Mouse (Mus musculus) stomach, embryonic 14.5 days (tissue): ENCODE results near the gene Cdk2ap2. TPM values are rescaled to one million over a fixed set of nuclear protein-coding genes. Genes with fewer than 3 reads are reported as not detected.
"Not testable (repeated sequence)": the region's sequence is repeated elsewhere in the genome, so short reads cannot be mapped to it uniquely, and the experiment has no call there.

Experiments
- ATAC-seq: fragments of 200-750 bp; cut with Nextera tagmentation; 2 replicates; pipeline ENCODE4 v1.8.0; 2017; ENCODE audit warnings: low read depth, moderate TSS enrichment; ENCODE audit not compliant: insufficient number of reproducible peaks, insufficient read depth, low FRiP score
- H3K27ac ChIP-seq: fragments of 300-500 bp; sonication (generic); 2 replicates; pipeline ENCODE4 v1.5.1; 2014; ENCODE audit warnings: mild to moderate bottlenecking, low read length, moderate library complexity, mixed read lengths
- H3K27me3 ChIP-seq: fragments of 300-500 bp; sonication (generic); 2 replicates; pipeline ENCODE4 v1.6.1; 2014; ENCODE audit warnings: low read length, control low read depth, mixed read lengths; ENCODE audit not compliant: control insufficient read depth, insufficient read depth
- H3K36me3 ChIP-seq: fragments of 300-500 bp; sonication (generic); 2 replicates; pipeline ENCODE4 v1.6.1; 2014; ENCODE audit warnings: mild to moderate bottlenecking, control low read depth, low read length, moderate library complexity, mixed read lengths; ENCODE audit not compliant: control insufficient read depth, insufficient read depth
- H3K4me1 ChIP-seq: fragments of 300-500 bp; sonication (generic); 2 replicates; pipeline ENCODE4 v1.6.1; 2014; ENCODE audit warnings: low read length, control low read depth, mixed read lengths; ENCODE audit not compliant: control insufficient read depth, insufficient read depth
- H3K4me2 ChIP-seq: fragments of 300-500 bp; sonication (generic); replicated peaks from 2 replicates; pipeline ENCODE4 v1.6.1; 2014; ENCODE audit warnings: low read depth, low read length, control low read depth
- H3K4me3 ChIP-seq: fragments of 300-500 bp; sonication (generic); 2 replicates; pipeline ENCODE4 v1.5.1; 2014; ENCODE audit warnings: low read depth, low read length, control low read depth
- H3K9ac ChIP-seq: fragments of 300-500 bp; sonication (generic); replicated peaks from 2 replicates; pipeline ENCODE4 v1.6.1; 2014; ENCODE audit warnings: low read depth, mild to moderate bottlenecking, control low read depth, low read length, moderate library complexity, mixed read lengths
- H3K9me3 ChIP-seq: fragments of 300-500 bp; sonication (generic); 2 replicates; pipeline ENCODE4 v1.6.1; 2016; ENCODE audit warnings: low read depth, low read length, control low read depth; ENCODE audit not compliant: control insufficient read depth
- WGBS: fragments of 180-500 bp; shearing (Covaris S2); extraction: QIAGEN DNeasy Blood & Tissue Kit; methylation state at CpG from one replicate; pipeline ENCODE4 v1.1.7; 2014; 5-methylcytosine and 5-hydroxymethylcytosine counted together
- polyA plus RNA-seq: library from polyadenylated mRNA; unstranded; fragments of >200 nt; fragmentation: Nextera tagmentation; extraction: Ambion mirVana; gene quantifications from 2 replicates; pipeline ENCODE4 v1.2.1, GENCODE M21; 2014

The Cdk2ap2 gene
- polyA plus RNA-seq, result 74.1 and 91.0 TPM in 2 replicates

DNA sequence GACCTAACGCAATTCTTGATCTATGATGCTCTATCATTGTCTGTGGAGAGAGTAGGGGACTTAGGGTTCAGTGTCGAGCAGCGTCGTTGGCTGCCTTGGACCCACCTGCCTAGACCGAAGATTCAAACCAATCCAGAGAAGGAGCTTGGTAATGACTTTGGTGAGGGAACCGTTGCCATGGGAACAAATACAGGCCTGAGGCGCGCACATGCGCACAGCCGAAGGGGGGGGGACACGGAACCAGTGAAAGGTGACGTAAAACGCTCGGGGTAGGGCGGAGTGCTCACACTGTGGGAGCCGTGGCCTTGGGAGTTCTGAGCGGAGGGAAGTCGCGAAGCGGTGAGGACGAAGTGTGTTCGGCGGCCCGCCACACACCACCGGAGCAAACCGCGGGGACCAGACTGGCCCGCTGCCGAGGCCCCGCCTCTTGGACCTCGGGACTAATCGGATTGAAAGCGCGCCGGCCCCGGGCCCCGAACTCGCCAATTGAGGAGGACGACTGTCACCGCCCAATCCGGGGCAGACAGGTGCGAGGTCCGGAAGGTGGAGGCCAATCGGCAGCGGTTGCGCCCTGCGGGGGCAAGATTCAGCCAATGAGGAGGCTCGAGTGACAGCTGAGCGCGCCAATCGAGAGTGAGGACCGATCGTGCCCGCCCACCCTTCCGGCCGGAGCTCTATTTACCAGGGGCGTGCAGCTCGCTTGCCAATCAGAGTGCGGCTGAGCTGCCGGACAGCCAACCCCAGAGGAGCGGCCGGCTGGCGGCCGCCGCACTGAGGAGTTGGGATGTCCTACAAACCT is at the start of gene Cdk2ap2:
Gene Cdk2ap2, plus strand, starts transcription at position 541 of the 799 bp plus-strand sequence.
- peak; percentile 91 for ATAC-seq
- Histone ChIP-seq H3K4me2 (peak within 1 kb of the TSS; percentile 55), H3K9ac (0 out of 2 replicates have a peak within 1 kb of the TSS, but pooled peaks have one; percentile 29), H3K4me3 (peak within 1 kb of the TSS; percentile 49), H3K9me3 (no peaks in the 10 kb centered on the region), H3K4me1 (peaks cover 25% of the 10 kb centered on the region), H3K36me3 (no peaks in the 10 kb centered on the region), H3K27ac (peak within 1 kb of the TSS; percentile 76), H3K27me3 (peaks cover 10% of the 10 kb centered on the region; the same call in 1 of the 2 replicates)
- WGBS, result under 1% methylated on average over 65 of the region's 65 CpGs

DNA sequence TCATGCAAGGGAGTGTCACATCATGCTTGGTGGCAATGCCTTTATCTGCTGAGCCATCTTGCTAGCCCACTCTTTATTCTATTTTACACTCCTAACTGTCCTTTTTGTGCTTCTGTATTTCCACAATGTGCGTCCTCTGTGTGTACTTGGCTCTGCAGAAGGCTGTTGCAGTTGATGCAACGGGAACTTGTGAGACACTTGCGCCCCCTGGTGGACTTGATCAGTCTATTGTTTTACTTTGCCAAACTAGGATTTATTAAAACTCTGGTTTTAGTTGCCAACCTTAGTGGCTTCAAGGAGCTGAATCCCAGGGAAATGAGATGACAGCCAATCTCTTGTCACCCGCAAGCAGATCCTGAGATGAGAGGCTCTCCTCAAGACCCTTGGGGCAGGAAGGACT is 49.1 kb upstream of the Cdk2ap2 start:
- no peak overlapping the region for H3K4me3 ChIP-seq

DNA sequence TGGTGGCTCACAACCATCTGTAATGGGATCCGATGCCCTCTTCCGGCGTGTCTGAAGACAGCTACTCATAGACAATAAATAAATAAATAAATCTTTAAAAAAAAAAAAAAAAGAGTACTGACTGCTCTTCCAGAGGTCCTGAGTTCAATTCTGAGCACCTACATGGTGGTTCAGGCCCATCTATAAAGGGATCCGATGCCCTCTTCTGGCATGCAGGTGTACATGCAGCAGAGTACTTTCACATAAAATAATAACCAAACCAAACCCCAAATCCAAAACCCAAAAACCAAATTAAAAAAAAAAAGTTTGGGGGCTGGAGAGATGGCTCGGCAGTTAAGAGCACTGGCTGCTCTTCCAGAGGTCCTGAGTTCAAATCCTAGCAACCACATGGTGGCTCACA is 47.9 kb upstream of the Cdk2ap2 start:
- not testable (repeated sequence) for H3K9me3 ChIP-seq, H3K9ac ChIP-seq, H3K36me3 ChIP-seq, H3K4me1 ChIP-seq, H3K27ac ChIP-seq, ATAC-seq, H3K4me3 ChIP-seq, H3K27me3 ChIP-seq, H3K4me2 ChIP-seq
- WGBS, result 80% methylated on average over 5 of the region's 5 CpGs

More for the DNA sequence above, 49.1 kb upstream of the Cdk2ap2 start:
- Histone ChIP-seq H3K27ac (no peak overlapping the region; the same call in 1 of the 2 replicates), H3K27me3 (no peaks in the 10 kb centered on the region), H3K4me2 (no peak overlapping the region), H3K9me3 (no peaks in the 10 kb centered on the region), H3K4me1 (peaks cover 8% of the 10 kb centered on the region; the same call in 1 of the 2 replicates), H3K9ac (no peak overlapping the region), H3K36me3 (no peaks in the 10 kb centered on the region)
- ATAC-seq, result no peak
- WGBS, result 20% methylated on average over 4 of the region's 4 CpGs

DNA sequence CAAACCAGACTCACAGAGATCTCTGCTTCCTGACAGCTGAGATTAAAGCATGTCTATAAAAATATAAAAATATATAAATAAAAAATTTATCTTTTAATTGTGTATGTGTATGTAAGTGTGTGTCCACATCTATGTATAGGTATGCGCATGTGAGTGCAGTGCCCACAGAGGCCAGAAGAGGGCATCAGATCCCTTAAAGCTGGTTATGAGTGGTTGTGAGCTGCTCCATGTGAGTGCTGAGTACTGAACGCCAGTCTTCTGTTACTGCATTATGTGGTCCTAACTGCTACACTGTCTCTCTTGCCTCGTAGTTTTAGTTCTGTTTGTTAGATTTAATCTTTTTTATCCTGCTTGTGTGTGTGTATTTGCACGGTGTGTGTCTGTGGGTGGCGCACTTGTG is 46.0 kb upstream of the Cdk2ap2 start:
- no peaks in the 10 kb centered on the region for H3K9me3 ChIP-seq
- no peak overlapping the region for H3K9ac ChIP-seq
- no peak for ATAC-seq
- peaks cover 5% of the 10 kb centered on the region; the same call in 1 of the 2 replicates for H3K4me1 ChIP-seq
- H3K4me3 ChIP-seq, result no peak overlapping the region
- no peak overlapping the region for H3K4me2 ChIP-seq
- H3K27ac ChIP-seq, result no peak overlapping the region
- 92% methylated on average over 5 of the region's 5 CpGs for WGBS
- H3K36me3 ChIP-seq, result no peaks in the 10 kb centered on the region
- no peaks in the 10 kb centered on the region for H3K27me3 ChIP-seq

DNA sequence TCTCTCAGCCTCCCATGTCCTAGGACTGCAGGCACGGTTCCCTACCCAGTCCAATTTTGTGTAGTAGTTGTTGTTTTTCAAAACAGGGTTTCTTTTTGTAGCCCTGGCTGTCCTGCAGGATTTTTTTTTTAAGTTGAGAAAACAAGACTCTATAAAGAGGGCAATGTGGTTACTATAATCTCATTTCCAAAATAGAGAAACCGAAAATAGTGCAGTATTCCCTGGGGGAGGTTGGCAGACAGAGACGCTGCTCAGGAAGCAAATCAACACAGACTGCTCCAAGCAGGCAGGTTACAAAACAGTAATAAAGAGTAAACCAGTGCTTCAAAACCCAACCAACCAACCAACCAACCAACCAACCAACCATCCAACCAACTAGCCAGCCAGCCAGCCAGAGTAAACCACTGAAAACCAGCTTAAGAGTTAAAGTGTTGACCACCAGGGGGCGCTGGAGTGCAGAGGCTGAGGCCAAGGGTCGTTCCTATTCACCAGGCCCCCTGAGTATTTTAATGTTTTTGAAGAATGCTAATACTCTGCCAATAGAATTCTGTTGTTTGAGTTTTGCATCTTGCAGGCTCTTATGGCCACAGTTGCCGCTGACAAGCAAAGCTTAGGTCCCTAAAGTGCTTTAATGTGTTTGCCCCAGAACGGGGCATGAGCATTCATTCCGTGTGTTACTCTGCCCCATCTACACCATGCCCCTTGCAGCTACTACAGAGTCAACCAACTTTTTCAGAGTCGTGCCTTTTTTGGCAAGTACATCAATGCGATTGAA is 45.1 kb upstream of the Cdk2ap2 start:
- Histone ChIP-seq H3K4me3 (no peak overlapping the region), H3K4me1 (no peaks in the 10 kb centered on the region), H3K36me3 (no peaks in the 10 kb centered on the region), H3K27ac (no peak overlapping the region), H3K27me3 (no peaks in the 10 kb centered on the region), H3K4me2 (no peak overlapping the region), H3K9me3 (no peaks in the 10 kb centered on the region), H3K9ac (no peak overlapping the region)
- no peak for ATAC-seq
- WGBS, result 50% methylated on average over 10 of the region's 10 CpGs

DNA sequence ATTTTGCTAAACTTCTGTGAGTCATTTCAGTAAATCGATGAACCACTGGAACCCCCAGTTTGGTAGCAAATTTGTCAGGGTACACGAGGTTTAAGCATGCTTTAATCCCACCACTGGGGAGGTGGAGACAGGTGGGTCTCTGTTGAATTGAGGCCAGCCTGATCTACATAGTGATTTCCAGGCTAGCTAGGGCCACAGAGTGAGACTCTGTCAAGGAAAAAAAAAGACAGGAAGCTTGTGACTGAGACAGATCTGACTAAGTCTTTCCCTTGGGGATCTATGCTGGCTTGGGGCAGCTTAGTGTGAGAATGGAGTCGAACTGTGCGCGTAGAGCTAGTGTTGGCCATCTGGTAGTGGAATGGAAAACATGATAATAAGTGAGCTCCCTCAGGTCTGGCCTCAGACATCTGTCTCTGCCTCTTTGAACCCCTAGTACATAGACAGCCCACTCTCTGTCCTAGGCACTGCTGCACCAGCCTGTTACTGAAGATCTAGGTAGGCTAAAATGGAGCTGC is 44.4 kb upstream of the Cdk2ap2 start:
- Histone ChIP-seq H3K9ac (no peak overlapping the region), H3K4me3 (no peak overlapping the region), H3K9me3 (no peaks in the 10 kb centered on the region), H3K27me3 (no peaks in the 10 kb centered on the region), H3K4me1 (no peaks in the 10 kb centered on the region), H3K4me2 (no peak overlapping the region), H3K27ac (no peak overlapping the region), H3K36me3 (no peaks in the 10 kb centered on the region)
- no peak for ATAC-seq
- 85% methylated on average over 5 of the region's 5 CpGs for WGBS

DNA sequence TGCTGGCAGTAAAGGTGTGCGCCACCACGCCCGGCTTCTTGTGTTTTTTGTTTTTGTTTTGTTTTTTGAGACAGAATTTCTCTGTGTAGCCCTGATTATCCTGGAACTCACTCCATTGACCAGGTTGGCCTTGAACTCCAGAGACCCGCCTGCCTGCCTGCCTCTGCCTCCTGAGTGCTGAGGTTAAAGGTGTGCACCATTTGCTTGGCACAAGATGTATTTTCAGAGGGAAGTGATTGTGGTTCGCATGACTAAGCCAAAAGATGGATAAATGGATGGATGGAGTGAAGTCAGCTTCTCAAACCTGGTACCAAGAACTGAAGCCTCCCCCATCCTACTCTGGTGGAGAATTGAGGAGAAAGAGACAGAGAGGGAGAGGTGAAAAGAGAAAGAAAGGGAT is 42.4 kb upstream of the Cdk2ap2 start:
- Histone ChIP-seq H3K4me1 (0 out of 2 replicates have a peak, but pooled peaks cover 4% of the 10 kb centered on the region), H3K9ac (no peak overlapping the region), H3K27ac (no peak overlapping the region), H3K36me3 (no peaks in the 10 kb centered on the region), H3K9me3 (no peaks in the 10 kb centered on the region), H3K4me2 (no peak overlapping the region), H3K4me3 (no peak overlapping the region), H3K27me3 (no peaks in the 10 kb centered on the region)
- ATAC-seq, result no peak
- WGBS, result 87% methylated on average over 5 of the region's 5 CpGs

DNA sequence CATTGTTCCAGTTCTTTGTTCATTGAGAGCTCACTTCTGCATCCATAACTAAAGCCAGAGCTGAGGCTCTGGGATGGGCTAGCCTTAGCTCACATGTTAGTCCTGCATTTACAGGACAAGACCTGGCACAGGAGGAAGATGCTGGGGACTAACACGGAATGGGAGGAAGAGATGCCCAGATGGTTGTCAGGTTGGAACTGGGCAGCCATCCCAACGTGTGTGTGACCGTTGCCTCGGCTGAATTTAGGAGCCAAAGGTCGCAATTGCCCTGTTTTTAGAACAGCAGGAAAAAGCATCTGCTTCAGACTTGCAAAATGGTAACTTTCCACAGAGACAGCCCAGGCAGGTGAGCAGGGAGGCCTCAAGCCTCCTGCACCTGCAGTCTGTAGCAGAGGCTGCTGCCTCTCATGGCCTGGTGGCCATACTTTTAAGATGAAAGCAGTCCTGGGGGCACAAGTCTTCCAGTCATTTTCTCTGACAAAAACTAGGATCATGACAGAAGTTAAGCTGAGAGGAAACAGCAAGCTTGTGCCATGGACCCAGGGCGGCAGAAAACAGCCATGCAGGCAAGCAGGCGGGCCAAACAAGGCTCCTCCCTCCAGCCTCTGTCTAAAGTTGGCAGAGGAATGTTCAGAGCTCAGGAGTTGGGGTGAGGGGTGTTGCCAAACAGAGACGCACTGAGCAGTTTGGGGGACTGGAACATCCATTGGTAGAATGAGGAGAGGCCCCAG is 41.6 kb upstream of the Cdk2ap2 start:
- no peak for ATAC-seq
- H3K9ac ChIP-seq, result no peak overlapping the region
- H3K4me3 ChIP-seq, result no peak overlapping the region
- no peaks in the 10 kb centered on the region for H3K36me3 ChIP-seq
- no peak overlapping the region for H3K27ac ChIP-seq
- H3K4me1 ChIP-seq, result 0 out of 2 replicates have a peak, but pooled peaks cover 4% of the 10 kb centered on the region
- H3K9me3 ChIP-seq, result no peaks in the 10 kb centered on the region
- no peak overlapping the region for H3K4me2 ChIP-seq
- H3K27me3 ChIP-seq, result no peaks in the 10 kb centered on the region
- 70% methylated on average over 8 of the region's 8 CpGs for WGBS
